Mouse (Mus musculus) megakaryocyte progenitor cell, adult 5-6 weeks (primary cell): ENCODE measurements around the gene Cdc25a. TPM values are rescaled to one million over a fixed set of nuclear protein-coding genes. Genes with fewer than 3 reads are reported as not detected.
A peak's percentile ranks its signal among the peaks of the same experiment; 100 is the strongest.

Source experiments
- ATAC-seq: replicated peaks from 2 replicates; pipeline ENCODE4 v1.8.0; 2016; ENCODE audit warnings: mild to moderate bottlenecking, moderate TSS enrichment, inconsistent platforms; ENCODE audit not compliant: poor library complexity
- total RNA-seq, 2 experiments: library from RNA; stranded (forward) in 1 of 2; stranded (reverse) in 1 of 2; fragments of 157-497, 149-512 nt in 1 of 2; fragments of 200-1000 nt in 1 of 2; gene quantifications; 2 replicates each; pipeline versions ENCODE4 v1.2.3 to v1.2.4; 2015 to 2017

Gene Cdc25a
- total RNA-seq, 2 experiments from 2014 or later, result 28.8 to 46.3 TPM

DNA sequence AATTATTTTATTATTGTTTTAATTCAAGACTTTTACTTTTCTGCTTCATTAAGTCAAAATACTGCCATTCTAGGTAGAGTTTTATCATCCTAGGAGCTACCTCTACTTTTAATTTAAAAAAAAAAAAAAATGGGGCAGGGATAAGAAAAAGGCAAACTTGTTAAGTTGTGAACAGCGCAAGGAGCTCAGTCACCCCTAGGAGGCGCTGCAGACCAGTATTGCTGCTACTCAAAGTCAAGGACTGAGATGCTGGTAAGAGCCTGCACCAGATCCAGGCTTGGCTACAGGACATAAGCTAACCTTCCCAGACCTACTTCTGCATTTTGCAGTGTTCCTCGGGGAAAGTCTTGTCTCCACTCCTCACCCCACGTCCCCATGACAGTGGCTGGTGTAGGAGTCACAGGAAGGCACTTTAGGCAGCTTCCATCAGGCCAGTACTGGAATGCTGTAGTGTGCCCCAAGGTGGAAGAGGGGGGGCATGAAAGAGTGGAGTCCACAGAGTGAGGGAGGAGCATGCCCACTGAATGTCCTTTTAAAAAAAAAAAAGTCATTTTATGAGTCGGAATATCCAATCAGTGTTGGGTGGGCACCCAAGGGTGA lies 17.4 kb downstream of the Cdc25a start:
- ATAC-seq, result peak; percentile 75

DNA sequence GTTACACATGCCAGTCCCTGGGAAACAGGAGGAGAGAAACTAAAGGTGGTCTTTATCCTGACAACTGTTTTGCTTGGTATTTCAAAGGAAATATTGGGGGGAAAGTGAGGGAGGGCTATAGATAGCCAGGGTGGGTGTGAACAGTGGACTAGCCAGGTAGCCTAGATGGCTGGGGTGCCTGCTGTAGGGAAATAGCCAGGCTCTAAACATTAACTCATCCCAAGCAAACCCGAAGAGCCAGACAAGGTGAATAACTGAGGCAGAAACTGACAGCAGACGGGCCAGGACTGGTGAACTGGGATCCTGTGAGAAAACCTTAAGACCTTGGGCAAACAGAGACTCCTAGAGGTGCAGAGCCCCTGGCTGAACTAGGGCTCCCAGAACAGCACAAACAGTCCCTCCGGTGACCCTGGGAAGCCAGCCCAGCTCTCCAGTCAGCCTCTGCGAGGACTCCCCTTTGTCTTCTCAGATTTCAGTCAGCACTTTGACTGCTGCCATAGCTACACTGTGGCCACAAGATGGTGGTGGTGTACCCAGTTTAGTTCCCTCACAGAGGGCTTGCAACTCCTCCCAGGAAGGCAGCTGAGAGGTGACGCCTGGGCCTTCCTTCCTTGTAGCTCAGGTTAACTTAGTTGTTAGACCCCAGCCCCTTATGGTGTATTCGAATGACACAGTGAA lies 19.2 kb downstream of the Cdc25a start:
- ATAC-seq, result peak; percentile 79

DNA sequence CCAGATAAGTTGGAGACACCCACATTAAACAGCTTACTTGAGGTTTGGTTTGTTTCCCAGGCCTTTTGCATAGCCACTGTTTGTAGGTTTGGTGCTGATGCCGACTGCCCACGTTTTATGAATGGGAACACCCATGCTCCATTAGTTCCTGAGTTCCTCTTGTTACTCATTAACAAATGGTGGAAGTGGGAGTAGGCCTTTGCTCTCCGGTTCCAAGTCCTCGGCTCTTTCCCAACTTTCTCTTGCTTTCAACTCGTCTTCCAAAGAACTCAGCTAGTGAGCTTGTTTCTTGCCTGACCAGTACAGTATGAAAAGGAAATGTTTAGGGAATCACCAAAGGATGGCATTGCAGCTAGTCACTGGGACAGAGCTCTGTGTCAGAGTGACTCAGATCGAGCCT lies 20.2 kb downstream of the Cdc25a start:
- no peak for ATAC-seq

DNA sequence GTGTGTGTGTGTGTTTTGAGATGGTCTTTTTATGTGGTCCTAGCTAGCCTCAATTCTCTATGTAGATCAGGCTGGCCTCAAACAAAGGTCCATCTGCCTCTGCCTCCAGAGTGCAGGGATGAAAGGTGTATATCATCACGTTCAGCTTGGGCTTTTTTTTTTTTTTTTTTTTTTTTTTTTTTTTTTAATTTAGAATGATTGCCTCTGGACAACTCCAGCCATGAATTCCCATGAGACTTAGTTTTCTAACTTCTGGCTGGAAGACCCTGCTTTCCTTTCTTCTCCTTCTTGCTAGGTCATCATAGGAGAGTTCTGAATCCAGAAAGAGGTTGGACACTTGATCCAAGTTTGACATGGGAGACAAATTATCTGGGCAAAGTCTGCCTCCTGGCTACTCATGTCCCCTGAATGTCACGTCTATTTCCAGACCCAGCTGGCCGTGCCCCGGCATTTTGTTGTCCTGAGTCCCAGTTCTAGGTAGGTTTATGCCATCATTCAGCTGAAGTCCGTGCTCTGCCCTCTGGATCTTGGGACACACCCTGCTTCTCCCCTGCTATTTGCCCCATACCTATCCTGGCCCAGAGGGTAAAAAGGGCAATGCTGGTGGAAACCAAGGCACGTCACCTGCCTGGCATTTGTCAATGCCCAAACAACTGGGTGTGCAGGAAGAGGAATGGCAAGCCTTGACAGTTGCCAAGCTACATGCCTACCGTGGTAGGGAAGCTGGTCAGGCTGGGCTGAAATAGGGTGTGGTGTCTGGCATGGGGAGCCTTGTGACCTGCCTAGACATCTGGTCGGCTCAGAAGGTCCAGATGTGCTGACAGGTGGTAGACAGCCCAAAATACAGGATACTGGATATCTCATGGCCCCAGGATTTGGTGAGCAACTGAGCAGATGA lies 21.1 kb downstream of the Cdc25a start:
- ATAC-seq, result no peak

DNA sequence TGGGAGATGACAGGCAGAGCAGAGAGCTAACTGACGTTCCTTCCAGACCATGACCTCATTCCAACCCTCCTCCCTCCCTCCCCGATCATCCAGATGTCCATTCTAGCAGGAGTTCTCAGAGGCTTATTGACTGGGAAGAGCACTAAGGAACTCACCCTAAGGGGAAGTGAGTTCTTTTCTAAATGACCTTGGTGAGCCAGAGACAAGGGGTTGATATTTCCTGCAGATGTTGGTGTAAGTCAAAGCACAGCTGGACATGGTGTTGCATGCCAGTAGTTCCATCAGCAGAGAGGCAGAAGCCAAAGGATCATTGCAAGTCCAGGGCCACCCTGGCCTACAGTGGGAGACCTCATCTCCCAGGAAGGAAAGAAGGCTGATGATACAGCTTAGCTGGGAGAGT lies 22.6 kb downstream of the Cdc25a start:
- ATAC-seq, result no peak

DNA sequence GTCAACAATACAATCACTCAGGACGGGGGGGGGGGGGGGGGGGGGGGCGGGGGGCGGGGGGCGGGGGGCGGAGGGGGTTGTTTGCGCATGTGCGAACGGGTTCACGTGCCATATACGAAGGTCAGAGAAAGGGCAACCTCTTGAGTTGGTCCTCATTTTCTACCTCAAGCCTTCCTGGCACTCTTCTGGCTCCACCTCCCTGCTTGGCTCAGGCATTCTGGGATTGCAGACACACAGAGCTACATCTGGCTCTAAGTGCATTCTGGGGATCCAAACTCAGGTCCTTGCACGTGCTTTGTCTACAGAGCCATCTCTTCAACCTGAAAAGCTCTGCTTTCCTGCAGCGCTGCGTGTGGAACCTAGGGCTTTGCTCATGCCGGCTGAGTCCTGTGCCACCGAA lies 24.0 kb downstream of the Cdc25a start:
- no peak for ATAC-seq

DNA sequence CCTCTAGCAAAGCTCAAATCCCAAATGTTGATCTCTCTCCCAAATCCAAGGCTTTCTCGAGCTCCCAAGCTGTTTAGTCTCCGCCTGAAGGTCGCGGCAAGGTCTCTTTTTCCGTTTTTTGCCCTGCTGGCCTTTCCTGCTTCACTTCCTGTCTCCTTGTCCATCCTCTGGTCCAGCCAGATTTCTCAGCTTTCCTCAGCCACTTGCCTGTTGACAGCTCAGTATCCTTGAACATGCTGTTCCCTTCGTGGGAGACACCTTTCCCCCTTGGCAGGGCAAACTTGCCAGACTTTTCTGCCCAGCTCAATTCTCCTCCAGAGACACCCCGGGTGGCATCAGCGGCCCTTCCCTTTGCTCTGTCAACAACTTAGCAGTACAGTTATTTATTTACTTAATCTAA lies 24.4 kb downstream of the Cdc25a start:
- ATAC-seq, result no peak

DNA sequence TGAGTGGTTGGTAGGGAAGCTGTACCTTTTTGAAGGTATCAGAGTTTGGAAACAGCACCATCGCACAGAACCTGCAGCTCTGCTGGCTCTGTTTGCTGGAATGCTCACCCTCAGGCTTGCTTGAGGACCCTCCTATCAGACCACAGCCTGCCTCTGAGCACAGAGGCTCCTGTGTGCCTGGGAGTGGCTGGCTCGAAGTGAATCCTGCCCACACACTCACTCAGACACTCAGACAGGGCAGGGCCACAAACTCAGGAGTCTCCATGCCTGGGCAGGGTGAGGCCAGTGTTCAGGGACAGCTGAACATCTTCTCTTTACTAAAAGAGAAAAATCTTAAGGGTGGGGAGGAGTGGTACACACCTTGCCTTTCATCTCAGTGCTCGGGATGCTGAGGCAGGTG lies 25.2 kb downstream of the Cdc25a start:
- no peak for ATAC-seq

DNA sequence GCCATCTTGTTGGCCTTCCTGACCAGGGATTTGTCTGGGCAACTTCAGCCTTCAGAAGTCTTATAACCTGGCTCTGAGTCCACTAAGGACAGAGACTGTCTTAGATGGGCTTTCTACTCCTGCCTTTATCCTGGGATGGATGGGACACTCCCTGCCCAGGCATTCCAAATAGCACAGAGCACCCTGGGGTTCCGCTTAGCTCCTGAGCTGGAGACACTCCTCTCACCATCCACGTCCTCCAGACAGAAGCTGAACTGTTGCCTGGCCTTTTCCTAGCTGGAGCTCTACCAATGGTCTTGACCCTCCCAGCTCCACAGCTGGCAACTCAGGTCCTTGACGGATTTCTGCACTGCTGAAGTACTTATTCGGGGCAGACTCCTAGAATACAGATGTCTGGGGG lies 26.9 kb downstream of the Cdc25a start:
- ATAC-seq, result no peak

DNA sequence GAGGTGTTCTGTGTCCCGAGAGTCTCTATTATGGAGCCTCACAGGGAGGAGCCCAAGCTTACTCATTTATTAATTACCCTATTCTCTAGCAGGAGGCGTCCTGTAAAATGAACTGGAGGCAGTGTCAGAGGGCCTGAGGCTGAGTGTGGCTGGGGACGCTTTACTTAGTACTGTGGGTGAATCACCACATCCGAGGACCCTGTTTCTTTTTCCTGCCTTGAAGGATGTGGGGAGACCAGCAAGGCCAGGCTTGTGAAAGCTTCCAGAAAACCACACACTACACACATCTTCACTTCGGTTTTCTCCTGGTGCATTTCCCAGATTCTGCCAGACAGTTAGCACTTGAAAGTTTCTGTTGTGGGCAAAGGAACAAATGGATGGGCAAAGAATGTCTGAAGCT lies 27.4 kb downstream of the Cdc25a start:
- peak; percentile 67 for ATAC-seq

DNA sequence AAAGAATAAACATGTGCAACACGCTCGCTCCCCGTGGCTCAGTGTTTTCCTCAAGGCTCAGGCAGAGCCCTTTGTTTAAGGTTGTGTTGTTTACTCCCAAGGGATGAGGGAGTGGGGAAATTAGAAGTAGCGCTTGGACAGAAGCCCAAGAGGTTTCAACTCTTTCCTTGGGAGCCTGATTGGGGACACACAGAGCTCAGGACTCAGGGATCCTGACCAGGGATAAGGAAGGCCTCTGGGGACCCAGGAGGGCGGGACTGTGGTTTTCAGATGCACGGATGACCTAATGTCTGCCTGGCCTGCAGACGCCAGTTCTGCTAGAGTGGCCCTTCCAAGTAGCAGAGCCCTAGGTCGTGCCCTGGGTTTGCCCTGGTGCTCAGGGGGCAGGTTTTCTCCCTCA lies 31.9 kb downstream of the Cdc25a start:
- no peak for ATAC-seq

DNA sequence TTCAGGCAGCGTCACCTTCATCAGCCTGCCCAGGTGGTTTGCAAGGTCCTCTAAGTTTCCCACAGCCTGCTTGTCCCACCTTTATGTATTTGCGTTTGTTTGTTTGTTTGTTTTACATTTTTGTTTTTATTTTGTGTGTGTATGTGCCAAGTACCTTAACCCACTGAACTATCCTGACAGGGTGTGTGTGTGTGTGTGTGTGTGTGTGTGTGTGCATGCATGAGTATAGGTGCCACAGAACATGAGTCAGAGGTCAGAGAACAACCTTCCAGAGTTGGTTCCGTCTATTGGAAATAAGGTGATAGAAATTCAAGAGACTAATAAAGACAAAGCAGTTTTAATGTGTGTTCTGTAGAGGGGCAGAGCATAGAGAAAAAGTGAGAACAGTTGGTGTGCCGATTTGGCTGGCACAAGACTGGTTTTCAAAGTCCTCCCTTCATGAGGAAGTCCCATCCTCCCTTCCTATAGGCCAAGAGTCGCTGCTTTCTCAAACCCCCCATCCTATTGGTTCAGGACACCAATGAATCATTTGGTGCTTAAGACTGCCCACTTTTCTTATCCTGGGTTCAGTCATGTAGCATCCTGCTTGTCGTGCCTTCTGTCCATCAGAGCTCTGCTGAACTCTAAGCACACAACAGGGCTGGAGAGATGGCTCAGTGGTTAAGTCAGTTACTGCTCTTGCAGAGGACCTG lies 32.5 kb downstream of the Cdc25a start:
- peak; percentile 97 for ATAC-seq

DNA sequence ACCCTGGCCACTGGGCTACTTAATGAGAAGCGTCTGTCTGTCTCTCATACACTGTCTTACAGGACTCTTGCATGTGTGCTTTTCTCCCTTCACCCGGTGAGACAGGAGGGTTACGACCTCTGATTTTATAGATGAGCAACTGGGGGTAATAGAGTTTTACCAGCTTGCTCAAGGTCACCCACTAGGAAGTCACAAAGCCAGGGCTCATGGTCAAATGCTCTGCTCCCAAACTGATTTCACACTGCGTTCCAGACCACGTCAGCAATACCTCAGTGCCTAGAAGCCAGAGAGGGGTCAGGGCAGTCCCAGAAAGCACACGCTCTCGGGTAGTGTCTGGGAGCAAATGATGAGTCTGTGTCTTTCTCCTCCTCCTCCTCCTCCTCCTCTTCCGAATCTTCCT lies 33.7 kb downstream of the Cdc25a start:
- ATAC-seq, result no peak

DNA sequence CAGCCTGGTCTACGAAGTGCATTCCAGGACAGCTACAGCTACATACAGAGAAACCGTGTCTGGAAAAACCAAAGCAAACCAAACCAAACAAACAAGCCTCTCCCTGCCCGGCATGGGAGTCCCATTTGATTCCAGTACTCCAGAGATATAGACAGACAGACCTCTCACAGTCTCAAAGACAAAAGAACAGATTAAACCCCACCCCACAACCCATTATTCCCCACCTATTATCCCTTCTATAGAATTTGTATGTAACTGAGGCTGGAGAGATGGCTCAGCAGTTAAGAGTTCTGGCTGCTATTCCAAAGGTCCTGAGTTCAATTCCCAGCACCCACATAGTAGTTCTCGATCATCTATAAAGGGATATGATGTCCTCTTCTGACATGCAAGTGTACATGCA lies 34.5 kb downstream of the Cdc25a start:
- no peak for ATAC-seq

DNA sequence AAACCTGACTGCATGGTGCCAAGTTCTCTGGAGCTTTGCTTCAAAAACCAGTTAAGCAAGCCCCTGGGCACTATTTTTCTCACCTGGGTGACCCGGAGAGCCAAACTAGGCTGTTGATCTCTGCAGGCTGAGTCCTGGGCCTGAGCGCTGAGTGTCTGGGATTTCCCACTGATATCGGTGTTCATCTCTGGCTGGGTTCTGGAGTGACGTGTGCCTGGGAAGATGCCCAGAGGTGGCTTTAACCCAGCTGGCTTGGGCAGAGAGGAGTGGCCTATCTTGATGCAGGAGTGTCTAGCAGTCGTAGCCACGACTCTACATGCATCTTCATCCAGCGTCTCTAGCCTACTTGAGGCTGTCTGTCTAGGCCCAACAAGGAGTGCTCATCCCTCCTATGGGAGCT lies 36.4 kb downstream of the Cdc25a start:
- no peak for ATAC-seq

DNA sequence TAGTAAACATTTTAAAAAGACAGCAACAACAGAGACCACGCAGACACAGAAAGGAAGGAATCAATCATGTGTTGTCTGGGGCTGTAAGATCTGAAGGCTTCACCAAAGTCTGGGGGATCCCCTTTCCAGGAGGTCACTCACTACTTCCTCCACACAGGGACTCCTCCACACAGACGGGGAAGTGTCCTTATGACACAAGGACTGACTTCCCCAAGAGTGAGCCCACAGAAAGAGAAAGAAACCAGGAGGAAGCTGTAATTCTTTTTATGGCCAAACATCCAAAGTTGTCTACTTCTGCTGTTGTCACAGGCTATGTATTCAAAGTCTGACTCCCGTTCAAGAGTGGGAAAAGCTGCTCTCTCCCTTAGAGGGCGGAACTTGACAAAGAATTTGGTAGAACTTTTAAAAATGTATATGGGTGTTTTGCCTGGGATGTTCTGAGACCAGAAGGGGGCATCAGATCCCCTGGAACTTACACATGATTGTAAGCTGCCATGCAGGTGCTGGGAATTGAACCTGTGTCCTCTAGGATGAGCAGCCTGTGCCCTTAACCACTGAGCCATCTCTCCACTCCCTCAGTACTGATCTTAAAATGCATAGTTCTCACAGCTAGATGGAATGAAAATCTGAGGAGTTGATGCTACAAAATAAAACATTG lies 39.0 kb downstream of the Cdc25a start:
- ATAC-seq, result peak; percentile 99

DNA sequence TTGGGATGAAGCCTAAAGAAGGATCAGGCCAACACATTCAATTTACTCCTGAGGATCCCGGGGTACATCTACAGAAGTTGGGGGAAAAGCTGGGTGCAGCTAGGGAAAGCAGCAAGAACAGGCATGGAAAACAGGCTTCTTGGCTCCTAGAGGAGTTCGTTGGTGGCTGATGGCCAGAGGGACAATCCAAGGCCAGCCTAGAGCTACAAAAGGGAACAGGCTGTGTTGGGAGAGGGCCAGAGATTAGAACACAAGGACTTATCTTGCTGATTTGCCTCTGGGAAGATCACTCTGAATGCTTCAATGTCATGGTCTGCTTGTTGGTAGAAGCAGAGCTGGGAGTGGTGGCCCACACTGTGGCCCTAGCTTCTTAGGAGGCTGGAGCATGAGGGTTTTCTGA lies 42.6 kb downstream of the Cdc25a start:
- no peak for ATAC-seq

DNA sequence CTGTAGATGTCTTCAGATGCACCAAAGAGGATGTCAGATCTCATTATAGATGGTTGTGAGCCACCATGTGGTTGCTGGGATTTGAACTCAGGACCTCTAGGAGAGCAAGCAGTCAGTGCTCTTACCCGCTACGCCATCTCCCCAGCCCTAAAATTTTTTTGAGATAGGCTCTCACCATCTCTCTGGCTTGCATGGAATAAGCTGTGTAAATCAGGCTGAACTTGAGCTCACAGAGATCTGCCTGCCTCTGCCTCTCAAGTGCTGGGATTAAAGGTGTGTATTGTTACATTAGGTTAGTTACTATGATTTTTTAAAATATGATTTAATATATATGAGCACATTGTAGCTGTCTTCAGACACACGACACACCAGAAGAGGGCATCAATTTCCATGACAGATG lies 53.8 kb downstream of the Cdc25a start:
- no peak for ATAC-seq

DNA sequence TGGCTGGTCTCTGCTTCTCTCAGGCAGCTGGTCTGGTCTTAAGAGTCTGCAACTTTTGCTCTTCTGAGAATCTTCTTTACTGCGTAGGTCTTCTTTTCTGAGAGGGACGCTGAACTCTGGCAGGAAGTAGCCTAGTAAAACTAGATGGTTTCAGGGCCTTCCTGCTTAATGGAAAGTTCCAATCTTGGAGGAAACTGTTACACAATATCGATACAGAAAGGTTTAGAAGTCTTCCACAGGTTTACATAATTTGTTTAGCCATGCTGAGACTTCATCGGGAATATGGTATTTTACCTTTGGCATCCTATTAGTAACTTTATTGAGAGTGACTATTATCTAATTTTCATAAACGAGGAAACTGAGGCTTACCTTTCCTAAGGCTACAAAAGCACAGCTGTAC lies 54.7 kb downstream of the Cdc25a start:
- no peak for ATAC-seq

DNA sequence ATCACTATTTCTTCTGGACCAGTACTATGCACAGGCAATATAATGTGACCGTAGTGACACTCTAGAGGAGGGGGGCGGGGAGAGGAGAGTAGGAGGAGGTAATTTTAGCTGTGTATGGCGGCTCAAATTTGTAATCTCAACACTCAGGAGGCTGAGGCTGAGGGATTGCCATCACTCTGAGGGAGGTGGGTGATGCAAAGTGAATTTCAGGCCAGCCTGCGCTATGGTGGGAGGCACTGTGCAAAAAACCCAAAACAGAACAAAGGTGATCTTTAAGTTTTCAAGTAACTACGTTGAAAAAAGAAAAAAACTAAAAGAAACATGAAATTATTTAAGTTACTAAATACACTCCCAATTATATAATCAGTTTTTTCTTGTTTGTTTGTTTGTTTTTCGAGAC lies 55.4 kb downstream of the Cdc25a start:
- no peak for ATAC-seq
